9 mouse cellular contexts compared by ENCODE assay signal in the genomic region with DNA sequence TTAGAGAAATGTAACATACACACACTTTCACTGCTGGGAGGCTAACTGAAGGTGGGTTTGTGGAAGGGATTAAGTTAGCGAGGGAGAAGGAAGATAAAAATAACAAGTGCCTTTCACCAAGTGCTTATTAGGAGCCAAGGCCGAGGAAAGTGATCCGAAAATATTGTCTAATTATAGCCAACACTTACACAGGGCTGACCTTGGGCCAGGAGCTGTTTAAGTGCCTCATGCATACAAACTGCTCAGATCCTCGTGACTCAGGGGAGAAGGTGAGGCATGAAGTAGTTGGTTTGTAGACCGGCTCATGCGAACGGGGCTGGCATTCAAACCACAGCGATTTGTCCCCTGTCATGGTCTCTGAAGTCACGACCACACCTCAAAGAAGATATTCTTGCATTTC. TPM values are rescaled to one million over a fixed set of nuclear protein-coding genes. Genes with fewer than 3 reads are reported as not detected.
A peak's percentile ranks its signal among the peaks of the same experiment; 100 is the strongest.
DNase-seq lines count a peak whose midpoint lies in the region; ATAC-seq and TF ChIP-seq lines count a peak whose summit lies in the region.
"Had no signal": no experiment of that assay in that cellular context is flagged by ENCODE, and none has a peak within 500 bp of the region (broad histone marks: within the 10 kb centered on the region; RNA-seq: fewer than 3 reads in every experiment).

No protein-coding gene starts in this region.

- H3K9ac ChIP-seq in heart, embryonic 16.5 days (ENCODE audit: low read length): peak overlapping the region; percentile 62
- 0 out of 2 replicates have a peak overlapping the region, but pooled peaks have one; percentile 30 for H3K9ac ChIP-seq in liver, postnatal 0 days (replicated peaks)

- no peaks in the 10 kb centered on the region for H3K9me3 ChIP-seq in heart, embryonic 16.5 days (replicated peaks; ENCODE audit: control insufficient read depth, low read length)
- H3K9me3 ChIP-seq in liver, postnatal 0 days (ENCODE audit: low read length): no peaks in the 10 kb centered on the region

- no peaks in the 10 kb centered on the region for H3K27me3 ChIP-seq in kidney, adult 2 months (replicated peaks; ENCODE audit: control insufficient read depth, insufficient read depth, low read length)
- H3K27me3 ChIP-seq in heart, embryonic 16.5 days (ENCODE audit: control insufficient read depth, insufficient read depth, low read length): no peaks in the 10 kb centered on the region
- H3K27me3 ChIP-seq in liver, postnatal 0 days (ENCODE audit: insufficient read depth, low read length): peaks cover 9% of the 10 kb centered on the region; the same call in 1 of the 2 replicates

- TF ChIP-seq POLR2A in kidney, adult 2 months (IDR thresholded peaks at IDR 0.05; ENCODE audit: low read depth, low read length): no peak
- TF ChIP-seq POLR2A in bone marrow macrophage, adult 2 months (IDR thresholded peaks at IDR 0.05; ENCODE audit: borderline replicate concordance, low read depth, low read length): no peak

- H3K4me3 ChIP-seq in kidney, adult 2 months (ENCODE audit: insufficient read depth, low read depth, low read length): no peak overlapping the region
- peak overlapping the region; percentile 28 for H3K4me3 ChIP-seq in bone marrow macrophage, adult 2 months (ENCODE audit: insufficient read depth, low read length)
- H3K4me3 ChIP-seq in heart, embryonic 16.5 days (ENCODE audit: low read length): peak overlapping the region; percentile 38
- no peak overlapping the region for H3K4me3 ChIP-seq in liver, postnatal 0 days (ENCODE audit: low read depth, low read length)

- peak; percentile 57 for DNase-seq in kidney, adult 2 months
- DNase-seq in kidney, postnatal 4 days: no peak
- DNase-seq in liver, postnatal 0 days: no peak
- no peak for DNase-seq in frontal cortex, postnatal 10 days (ENCODE audit: low spot score in 2 of 2)
- no peak for DNase-seq in adipocyte (ENCODE audit: low spot score)
- no peak for DNase-seq in natural killer cell, adult 2 months (ENCODE audit: low spot score in 2 of 2)

- H3K4me2 ChIP-seq in heart, embryonic 16.5 days (ENCODE audit: low read depth, low read length): peak overlapping the region; percentile 64
- H3K4me2 ChIP-seq in liver, postnatal 0 days (ENCODE audit: low read depth, low read length): peak overlapping the region; percentile 62

- H3K36me3 ChIP-seq in kidney, adult 2 months (ENCODE audit: control insufficient read depth, insufficient read depth, low read length): no peaks in the 10 kb centered on the region
- no peaks in the 10 kb centered on the region for H3K36me3 ChIP-seq in heart, embryonic 16.5 days (ENCODE audit: control insufficient read depth, insufficient read depth)
- no peaks in the 10 kb centered on the region for H3K36me3 ChIP-seq in liver, postnatal 0 days (replicated peaks; ENCODE audit: insufficient read depth, low read length)
- H3K36me3 ChIP-seq: G1E had no signal

- TF ChIP-seq EP300 in liver, postnatal 0 days (IDR thresholded peaks at IDR 0.05; ENCODE audit: low read depth): no peak

- TF ChIP-seq CTCF in kidney, adult 2 months (conservative IDR thresholded peaks at IDR 0.05; ENCODE audit: insufficient read depth, insufficient read length, low read depth, low read length): no peak
- TF ChIP-seq CTCF in bone marrow macrophage, adult 2 months (IDR thresholded peaks at IDR 0.05; ENCODE audit: low read depth, low read length): no peak
- TF ChIP-seq CTCF in liver, postnatal 0 days (IDR thresholded peaks at IDR 0.05; ENCODE audit: low read depth): no peak

- 0 out of 2 replicates have a peak, but pooled peaks cover 6% of the 10 kb centered on the region for H3K4me1 ChIP-seq in kidney, adult 2 months (ENCODE audit: control insufficient read depth, insufficient read depth, low read length)
- peaks cover 23% of the 10 kb centered on the region for H3K4me1 ChIP-seq in bone marrow macrophage, adult 2 months (ENCODE audit: control insufficient read depth, insufficient read depth, low read length)
- H3K4me1 ChIP-seq in heart, embryonic 16.5 days (ENCODE audit: control insufficient read depth, insufficient read depth, low read length): peaks cover 33% of the 10 kb centered on the region
- peaks cover 4% of the 10 kb centered on the region for H3K4me1 ChIP-seq in liver, postnatal 0 days (ENCODE audit: insufficient read depth)

- ATAC-seq in heart, embryonic 16.5 days (replicated peaks; ENCODE audit: extremely low read depth, insufficient read depth, low FRiP score): peak; percentile 70
- no peak for ATAC-seq in liver, postnatal 0 days

- peak overlapping the region; percentile 47 for H3K27ac ChIP-seq in kidney, adult 2 months (ENCODE audit: insufficient read depth, low read depth, low read length)
- H3K27ac ChIP-seq in bone marrow macrophage, adult 2 months (ENCODE audit: insufficient read depth, low read depth, low read length): no peak overlapping the region
- H3K27ac ChIP-seq in heart, embryonic 16.5 days (ENCODE audit: low read length): peak overlapping the region; percentile 93
- 0 out of 2 replicates have a peak overlapping the region, but pooled peaks have one; percentile 6 for H3K27ac ChIP-seq in liver, postnatal 0 days (ENCODE audit: low read depth)

- WGBS in kidney, adult 2 months: 36% methylated on average over 9 of the region's 9 CpGs
- WGBS in heart, embryonic 16.5 days: 28% methylated on average over 9 of the region's 9 CpGs
- 35% methylated on average over 9 of the region's 9 CpGs for WGBS in liver, postnatal 0 days (ENCODE audit: insufficient replicate concordance)

RNA-seq across cellular contexts. Expression of a gene that starts 12.8 kb away (rescaled TPM):
- 4.9 and 5.7 TPM in 2 replicates for polyA plus RNA-seq in kidney, adult 2 months (2012; rRNA removed)
- polyA plus RNA-seq in bone marrow macrophage, adult 2 months (2012; ENCODE audit: insufficient read depth, insufficient read length, missing spikeins): 8.8 and 8.9 TPM in 2 replicates
- polyA plus RNA-seq in heart, embryonic 16.5 days (2015; fragmentation: Nextera tagmentation; extraction: Ambion mirVana): 12.6 and 13.5 TPM in 2 replicates
- polyA plus RNA-seq in liver, postnatal 0 days (2015; fragmentation: Nextera tagmentation; extraction: Ambion mirVana): 0.96 and 1.1 TPM in 2 replicates

RNA-seq across cellular contexts. Expression of a gene that starts 17.2 kb away (rescaled TPM):
- polyA plus RNA-seq in kidney, adult 2 months (2012; rRNA removed): 6.2 and 7.0 TPM in 2 replicates
- polyA plus RNA-seq in bone marrow macrophage, adult 2 months (2012; ENCODE audit: insufficient read depth, insufficient read length, missing spikeins): 0.40 TPM in 1 of 2 replicates, not detected in the other
- 3.1 and 3.4 TPM in 2 replicates for polyA plus RNA-seq in heart, embryonic 16.5 days (2015; fragmentation: Nextera tagmentation; extraction: Ambion mirVana)
- 0.35 and 0.54 TPM in 2 replicates for polyA plus RNA-seq in liver, postnatal 0 days (2015; fragmentation: Nextera tagmentation; extraction: Ambion mirVana)

RNA-seq across cellular contexts. Expression of a gene that starts 42.8 kb away (rescaled TPM):
- polyA plus RNA-seq in kidney, adult 2 months (2012; rRNA removed): 46.1 and 48.7 TPM in 2 replicates
- polyA plus RNA-seq in bone marrow macrophage, adult 2 months (2012; ENCODE audit: insufficient read depth, insufficient read length, missing spikeins): 36.4 and 39.1 TPM in 2 replicates
- 64.5 and 68.9 TPM in 2 replicates for polyA plus RNA-seq in heart, embryonic 16.5 days (2015; fragmentation: Nextera tagmentation; extraction: Ambion mirVana)
- polyA plus RNA-seq in liver, postnatal 0 days (2015; fragmentation: Nextera tagmentation; extraction: Ambion mirVana): 33.8 and 34.4 TPM in 2 replicates

RNA-seq across cellular contexts. Expression of a gene that starts 51.8 kb away (rescaled TPM):
- 0.13 and 0.37 TPM in 2 replicates for polyA plus RNA-seq in kidney, adult 2 months (2012; rRNA removed)
- not detected in 2 replicates for polyA plus RNA-seq in bone marrow macrophage, adult 2 months (2012; ENCODE audit: insufficient read depth, insufficient read length, missing spikeins)
- polyA plus RNA-seq in heart, embryonic 16.5 days (2015; fragmentation: Nextera tagmentation; extraction: Ambion mirVana): 2.8 and 7.1 TPM in 2 replicates
- 0.36 and 0.45 TPM in 2 replicates for polyA plus RNA-seq in liver, postnatal 0 days (2015; fragmentation: Nextera tagmentation; extraction: Ambion mirVana)
- polyA plus RNA-seq: G1E had no signal

Comparison
In these comparisons a context has a peak if more than half of its experiments do, and no peak if none do; other contexts are left out.
1. H3K4me3 ChIP-seq: peak in bone marrow macrophage, adult 2 months (single experiment) and heart, embryonic 16.5 days (single experiment); none in kidney, adult 2 months (single experiment) and liver, postnatal 0 days (single experiment).